Mouse (Mus musculus) liver, embryonic 13.5 days (tissue): ENCODE measurements around the gene Cryz. TPM values are rescaled to one million over a fixed set of nuclear protein-coding genes. Genes with fewer than 3 reads are reported as not detected.

Experiments
- ATAC-seq: fragments of 200-750 bp; cut with Nextera tagmentation; 2 replicates; pipeline ENCODE4 v1.8.0; 2017; ENCODE audit warnings: low read depth, mild to moderate bottlenecking, moderate number of reproducible peaks, moderate library complexity
- DNase-seq: peaks from one replicate; pipeline ENCODE4 v3.0.0; 2022
- H3K27ac ChIP-seq: fragments of 300-500 bp; sonication (generic); 2 replicates; pipeline ENCODE4 v1.5.1; 2015; ENCODE audit warnings: moderate library complexity, mild to moderate bottlenecking, inconsistent platforms
- H3K27me3 ChIP-seq: fragments of 300-500 bp; sonication (generic); 2 replicates; pipeline ENCODE4 v1.6.1; 2015; ENCODE audit warnings: mild to moderate bottlenecking, inconsistent platforms
- H3K36me3 ChIP-seq: fragments of 300-500 bp; sonication (generic); 2 replicates; pipeline ENCODE4 v1.6.1; 2015; ENCODE audit warnings: mild to moderate bottlenecking, inconsistent platforms
- H3K4me1 ChIP-seq: fragments of 300-500 bp; sonication (generic); replicated peaks from 2 replicates; pipeline ENCODE4 v1.6.1; 2015; ENCODE audit warnings: inconsistent platforms
- H3K4me2 ChIP-seq: fragments of 300-500 bp; sonication (generic); 2 replicates; pipeline ENCODE4 v1.6.1; 2015; ENCODE audit warnings: inconsistent platforms, mild to moderate bottlenecking, moderate library complexity
- H3K4me3 ChIP-seq: fragments of 300-500 bp; sonication (generic); replicated peaks from 2 replicates; pipeline ENCODE4 v1.5.1; 2015; ENCODE audit warnings: mild to moderate bottlenecking, inconsistent platforms
- H3K9ac ChIP-seq: fragments of 300-500 bp; sonication (generic); 2 replicates; pipeline ENCODE4 v1.6.1; 2015; ENCODE audit warnings: mild to moderate bottlenecking, inconsistent platforms
- H3K9me3 ChIP-seq: fragments of 300-500 bp; sonication (generic); replicated peaks from 2 replicates; pipeline ENCODE4 v1.6.1; 2016; ENCODE audit warnings: inconsistent platforms
- WGBS: fragments of 180-500 bp; shearing (Covaris S2); methylation state at CpG from one replicate; pipeline ENCODE4 v1.1.7; 2015; ENCODE audit not compliant: insufficient replicate concordance; 5-methylcytosine and 5-hydroxymethylcytosine counted together
- polyA plus RNA-seq: library from polyadenylated mRNA; unstranded; fragments of >200 nt; fragmentation: Nextera tagmentation; extraction: Ambion mirVana; gene quantifications from 2 replicates; pipeline ENCODE4 v1.2.1, GENCODE M21; 2015

The Cryz gene
- polyA plus RNA-seq, result 13.6 and 14.6 TPM in 2 replicates

- peak within 1 kb of the TSS; percentile 80 for H3K27ac ChIP-seq
- peak within 1 kb of the TSS; percentile 79 for H3K9ac ChIP-seq
- DNase-seq (peak; percentile 78), ATAC-seq (peak; percentile 81)
- no peaks in the 10 kb centered on the region for H3K27me3 ChIP-seq
- under 1% methylated on average over 25 of the region's 25 CpGs for WGBS
- peaks cover 9% of the 10 kb centered on the region for H3K4me1 ChIP-seq
- peaks cover 24% of the 10 kb centered on the region for H3K36me3 ChIP-seq
- no peaks in the 10 kb centered on the region for H3K9me3 ChIP-seq
- H3K4me2 ChIP-seq, result peak within 1 kb of the TSS; percentile 78
- peak within 1 kb of the TSS; percentile 84 for H3K4me3 ChIP-seq
Measured at GRCm38 (mm10) chr3:154596488-154596933, at the start of gene Cryz. Gene Cryz (plus strand): TSS chr3:154596711.

GRCm38 (mm10) chr3:154547549-154548426, 48.7 kb upstream of the Cryz start:
- no peak overlapping the region for H3K4me2 ChIP-seq
- DNase-seq, result no peak
- no peaks in the 10 kb centered on the region for H3K9me3 ChIP-seq
- no peaks in the 10 kb centered on the region for H3K4me1 ChIP-seq
- H3K9ac ChIP-seq, result no peak overlapping the region
- peaks cover 10% of the 10 kb centered on the region; the same call in 1 of the 2 replicates for H3K27me3 ChIP-seq
- H3K27ac ChIP-seq, result no peak overlapping the region
- H3K36me3 ChIP-seq, result no peaks in the 10 kb centered on the region
- H3K4me3 ChIP-seq, result no peak overlapping the region
- WGBS, result 8% methylated on average over 20 of the region's 20 CpGs
- ATAC-seq, result no peak

- Histone ChIP-seq H3K27me3 (peaks cover 10% of the 10 kb centered on the region; the same call in 1 of the 2 replicates), H3K27ac (no peak overlapping the region), H3K9me3 (no peaks in the 10 kb centered on the region), H3K4me2 (no peak overlapping the region), H3K36me3 (no peaks in the 10 kb centered on the region), H3K4me1 (no peaks in the 10 kb centered on the region), H3K9ac (no peak overlapping the region), H3K4me3 (no peak overlapping the region)
- WGBS, result 11% methylated on average over 8 of the region's 8 CpGs
- DNase-seq, result no peak
- ATAC-seq, result no peak
Measured at GRCm38 (mm10) chr3:154548868-154549301, 47.6 kb upstream of the Cryz start.

GRCm38 (mm10) chr3:154550326-154551034, 46.0 kb upstream of the Cryz start:
- Histone ChIP-seq H3K4me2 (no peak overlapping the region), H3K36me3 (no peaks in the 10 kb centered on the region), H3K27me3 (peaks cover 10% of the 10 kb centered on the region; the same call in 1 of the 2 replicates), H3K4me3 (no peak overlapping the region), H3K4me1 (no peaks in the 10 kb centered on the region), H3K9me3 (no peaks in the 10 kb centered on the region), H3K9ac (no peak overlapping the region), H3K27ac (no peak overlapping the region)
- WGBS, result 64% methylated on average over 17 of the region's 17 CpGs
- ATAC-seq (no peak), DNase-seq (no peak)

GRCm38 (mm10) chr3:154551035-154551411, 45.5 kb upstream of the Cryz start:
- DNase-seq, result no peak
- H3K4me1 ChIP-seq, result no peaks in the 10 kb centered on the region
- H3K27me3 ChIP-seq, result peaks cover 10% of the 10 kb centered on the region; the same call in 1 of the 2 replicates
- H3K9ac ChIP-seq, result no peak overlapping the region
- ATAC-seq, result no peak
- no peaks in the 10 kb centered on the region for H3K9me3 ChIP-seq
- no peak overlapping the region for H3K27ac ChIP-seq
- 50% methylated on average over 5 of the region's 5 CpGs for WGBS
- no peaks in the 10 kb centered on the region for H3K36me3 ChIP-seq
- H3K4me2 ChIP-seq, result no peak overlapping the region
- H3K4me3 ChIP-seq, result no peak overlapping the region

- ATAC-seq, result no peak
- WGBS, result 83% methylated on average over 3 of the region's 3 CpGs
- H3K36me3 ChIP-seq, result no peaks in the 10 kb centered on the region
Measured at GRCm38 (mm10) chr3:154562192-154562591, 34.3 kb upstream of the Cryz start.

GRCm38 (mm10) chr3:154565437-154565836, 31.1 kb upstream of the Cryz start:
- peaks cover 11% of the 10 kb centered on the region for H3K27me3 ChIP-seq
- no peaks in the 10 kb centered on the region for H3K9me3 ChIP-seq
- no peaks in the 10 kb centered on the region for H3K36me3 ChIP-seq
- DNase-seq (no peak), ATAC-seq (no peak)
- WGBS, result 49% methylated on average over 3 of the region's 3 CpGs
- H3K9ac ChIP-seq, result no peak overlapping the region
- H3K4me1 ChIP-seq, result no peaks in the 10 kb centered on the region
- no peak overlapping the region for H3K4me2 ChIP-seq
- H3K4me3 ChIP-seq, result no peak overlapping the region
- H3K27ac ChIP-seq, result no peak overlapping the region

More at GRCm38 (mm10) chr3:154562192-154562591, 34.3 kb upstream of the Cryz start:
- Histone ChIP-seq H3K9ac (no peak overlapping the region), H3K27me3 (0 out of 2 replicates have a peak, but pooled peaks cover 5% of the 10 kb centered on the region), H3K4me3 (no peak overlapping the region), H3K9me3 (no peaks in the 10 kb centered on the region), H3K27ac (no peak overlapping the region), H3K4me1 (no peaks in the 10 kb centered on the region), H3K4me2 (no peak overlapping the region)
- DNase-seq, result no peak

GRCm38 (mm10) chr3:154570029-154570575, 26.4 kb upstream of the Cryz start:
- Histone ChIP-seq H3K9ac (no peak overlapping the region), H3K4me1 (no peaks in the 10 kb centered on the region), H3K36me3 (no peaks in the 10 kb centered on the region), H3K4me2 (no peak overlapping the region), H3K27me3 (peaks cover 20% of the 10 kb centered on the region), H3K27ac (no peak overlapping the region), H3K9me3 (no peaks in the 10 kb centered on the region), H3K4me3 (no peak overlapping the region)
- DNase-seq (no peak), ATAC-seq (no peak)
- WGBS, result 58% methylated on average over 14 of the region's 14 CpGs

GRCm38 (mm10) chr3:154570786-154571185, 25.7 kb upstream of the Cryz start:
- DNase-seq (no peak), ATAC-seq (no peak)
- Histone ChIP-seq H3K36me3 (no peaks in the 10 kb centered on the region), H3K4me1 (no peaks in the 10 kb centered on the region), H3K27ac (no peak overlapping the region), H3K4me2 (0 out of 2 replicates have a peak overlapping the region, but pooled peaks have one; percentile 17), H3K9me3 (no peaks in the 10 kb centered on the region), H3K4me3 (no peak overlapping the region), H3K9ac (no peak overlapping the region), H3K27me3 (peaks cover 20% of the 10 kb centered on the region)
- 8% methylated on average over 12 of the region's 12 CpGs for WGBS

- Histone ChIP-seq H3K27ac (no peak overlapping the region), H3K4me1 (no peaks in the 10 kb centered on the region), H3K9me3 (no peaks in the 10 kb centered on the region), H3K4me2 (no peak overlapping the region), H3K27me3 (peaks cover 15% of the 10 kb centered on the region), H3K36me3 (no peaks in the 10 kb centered on the region), H3K9ac (no peak overlapping the region), H3K4me3 (no peak overlapping the region)
- DNase-seq, result peak; percentile 21
- 13% methylated on average over 12 of the region's 12 CpGs for WGBS
- ATAC-seq, result peak; percentile 59; the same call in 1 of the 2 replicates
Measured at GRCm38 (mm10) chr3:154572341-154572972, 24.1 kb upstream of the Cryz start.

- Histone ChIP-seq H3K27me3 (peaks cover 15% of the 10 kb centered on the region), H3K9ac (no peak overlapping the region), H3K4me2 (no peak overlapping the region), H3K27ac (no peak overlapping the region), H3K9me3 (no peaks in the 10 kb centered on the region), H3K36me3 (peaks cover 4% of the 10 kb centered on the region; the same call in 1 of the 2 replicates), H3K4me3 (no peak overlapping the region), H3K4me1 (no peaks in the 10 kb centered on the region)
- 40% methylated on average over 6 of the region's 6 CpGs for WGBS
- no peak for DNase-seq
- ATAC-seq, result no peak
Measured at GRCm38 (mm10) chr3:154573666-154574065, 22.8 kb upstream of the Cryz start.
